Mouse (Mus musculus) liver (tissue): Measurements from ENCODE around the gene BC080695.
"Not testable (repeated sequence)": the region's sequence is repeated elsewhere in the genome, so short reads cannot be mapped to it uniquely, and the experiment has no call there.

Experiments used
- DNase-seq: peaks from one replicate; pipeline ENCODE4 v3.0.0-alpha.2; 2020; ENCODE audit warnings: mixed read lengths

Gene BC080695

DNA sequence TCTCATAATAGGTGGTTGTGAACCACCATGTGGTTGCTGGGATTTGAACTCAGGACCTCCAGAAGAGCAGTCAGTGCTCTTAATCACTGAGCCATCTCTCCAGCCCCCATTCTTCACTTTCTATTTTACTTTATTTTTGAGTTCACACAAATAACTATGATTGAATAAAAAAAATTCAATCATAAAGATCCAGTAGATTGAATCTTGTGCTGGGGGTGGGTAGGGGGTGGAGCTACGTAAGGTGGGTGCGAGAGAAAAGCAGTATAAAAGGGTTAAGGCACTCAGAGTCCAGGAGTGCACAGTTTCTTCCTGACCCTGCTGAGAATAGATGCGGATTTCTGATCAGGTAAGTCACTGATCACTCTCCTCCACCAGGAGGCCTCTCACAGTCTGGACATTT is at the start of gene BC080695, which contains the start of gene Gm13057:
TSS of gene BC080695 (plus strand) at position 301 of the 400 bp plus-strand sequence.
TSS of gene Gm13057 (plus strand) at position 310 of the 400 bp plus-strand sequence.
- not testable (repeated sequence) for DNase-seq

- DNase-seq = no peak
These were observed 40.5 kb upstream of the BC080695 start, which contains the start of gene Gm13043 for GRCm38 (mm10) chr4:143511043-143511442. Gene Gm13043, plus strand, starts transcription at chr4:143511343.

DNA sequence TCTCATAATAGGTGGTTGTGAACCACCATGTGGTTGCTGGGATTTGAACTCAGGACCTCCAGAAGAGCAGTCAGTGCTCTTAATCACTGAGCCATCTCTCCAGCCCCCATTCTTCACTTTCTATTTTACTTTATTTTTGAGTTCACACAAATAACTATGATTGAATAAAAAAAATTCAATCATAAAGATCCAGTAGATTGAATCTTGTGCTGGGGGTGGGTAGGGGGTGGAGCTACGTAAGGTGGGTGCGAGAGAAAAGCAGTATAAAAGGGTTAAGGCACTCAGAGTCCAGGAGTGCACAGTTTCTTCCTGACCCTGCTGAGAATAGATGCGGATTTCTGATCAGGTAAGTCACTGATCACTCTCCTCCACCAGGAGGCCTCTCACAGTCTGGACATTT is 15.8 kb upstream of the BC080695 start, which contains the start of gene Gm13040:
TSS of gene Gm13040 (plus strand) at position 301 of the 400 bp plus-strand sequence.
- DNase-seq = not testable (repeated sequence)

- DNase-seq = not testable (repeated sequence)
These were observed 60.4 kb downstream of the BC080695 start for GRCm38 (mm10) chr4:143611927-143612326.

DNA sequence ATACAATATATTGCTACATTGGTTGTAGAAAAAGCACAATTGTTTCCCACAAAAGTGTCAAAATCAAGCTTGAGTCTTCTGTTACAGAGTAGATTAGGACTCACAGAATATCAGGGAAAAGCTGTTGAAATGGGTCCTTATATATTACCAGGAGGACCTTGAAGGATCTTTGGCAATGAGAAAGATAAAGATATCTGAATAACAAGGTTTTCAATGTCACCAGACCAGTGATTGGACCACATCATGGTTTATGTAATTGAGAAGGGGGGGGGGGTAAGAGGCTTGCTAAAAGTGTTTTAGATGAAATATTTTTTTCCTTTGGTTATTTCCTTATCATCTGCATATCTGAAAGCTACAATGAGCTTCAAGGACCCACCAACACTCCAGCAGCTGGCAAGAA is 63.2 kb downstream of the BC080695 start, which contains the start of gene Gm13083:
TSS of gene Gm13083 (plus strand) at position 301 of the 400 bp plus-strand sequence.
- not testable (repeated sequence) for DNase-seq

DNA sequence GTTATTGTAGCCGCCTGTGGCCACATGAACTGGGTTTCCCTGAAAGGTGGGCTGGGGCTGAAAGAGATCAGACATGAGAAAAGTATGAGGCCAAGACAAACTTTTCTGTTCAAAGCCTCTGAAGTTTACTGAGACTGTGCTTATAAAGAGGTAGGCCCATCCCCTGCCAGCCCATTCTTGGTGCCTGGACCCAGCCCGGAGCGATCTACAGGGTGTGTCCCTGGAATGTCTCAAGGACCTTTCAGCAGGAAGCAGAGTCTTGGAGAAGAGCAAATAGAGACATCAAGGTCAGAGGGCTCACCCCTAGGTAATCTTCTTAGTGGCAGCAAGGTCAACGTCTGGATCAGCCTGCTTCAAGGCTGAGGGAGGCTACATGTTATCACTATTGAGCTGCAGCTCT is 66.6 kb downstream of the BC080695 start:
- not testable (repeated sequence) for DNase-seq
